Mouse (Mus musculus) lung, postnatal 0 days (tissue): ENCODE results near the gene Spata2. TPM values are rescaled to one million over a fixed set of nuclear protein-coding genes. Genes with fewer than 3 reads are reported as not detected.

Experiments
- ATAC-seq: fragments of 200-750 bp; cut with Nextera tagmentation; 2 replicates; pipeline ENCODE4 v1.8.0; 2017; ENCODE audit warnings: moderate library complexity
- DNase-seq: peaks from one replicate; pipeline ENCODE4 v3.0.0-alpha.2; 2016; ENCODE audit warnings: low spot score
- H3K27ac ChIP-seq: fragments of 300-500 bp; sonication (generic); 2 replicates; pipeline ENCODE4 v1.5.1; 2014; ENCODE audit warnings: antibody characterized with exemption, mild to moderate bottlenecking, low read length, mixed read lengths
- H3K27me3 ChIP-seq: fragments of 300-500 bp; sonication (generic); replicated peaks from 2 replicates; pipeline ENCODE4 v1.6.1; 2014; ENCODE audit warnings: low read length, mixed read lengths; ENCODE audit not compliant: insufficient read depth
- H3K36me3 ChIP-seq: fragments of 300-500 bp; sonication (generic); 2 replicates; pipeline ENCODE4 v1.6.1; 2014; ENCODE audit warnings: low read length, mixed read lengths; ENCODE audit not compliant: insufficient read depth
- H3K4me1 ChIP-seq: fragments of 300-500 bp; sonication (generic); 2 replicates; pipeline ENCODE4 v1.6.1; 2014; ENCODE audit warnings: antibody characterized with exemption, low read depth, low read length, mixed read lengths; ENCODE audit not compliant: insufficient read depth
- H3K4me2 ChIP-seq: fragments of 300-500 bp; sonication (generic); replicated peaks from 2 replicates; pipeline ENCODE4 v1.6.1; 2014; ENCODE audit warnings: low read depth, mild to moderate bottlenecking, low read length, moderate library complexity, mixed read lengths
- H3K4me3 ChIP-seq: fragments of 300-500 bp; sonication (generic); 2 replicates; pipeline ENCODE4 v1.5.1; 2014; ENCODE audit warnings: low read depth, low read length
- H3K9ac ChIP-seq: fragments of 300-500 bp; sonication (generic); replicated peaks from 2 replicates; pipeline ENCODE4 v1.6.1; 2014; ENCODE audit warnings: low read depth, mild to moderate bottlenecking
- H3K9me3 ChIP-seq: fragments of 300-500 bp; sonication (generic); 2 replicates; pipeline ENCODE4 v1.6.1; 2016; ENCODE audit warnings: low read length, mixed read lengths
- CTCF ChIP-seq: IDR thresholded peaks from 2 replicates; pipeline ENCODE4 v1.5.1; 2016; ENCODE audit warnings: antibody characterized with exemption, mild to moderate bottlenecking
- EP300 ChIP-seq: IDR thresholded peaks from 2 replicates; pipeline ENCODE4 v1.6.1; 2016; ENCODE audit warnings: antibody characterized with exemption, mild to moderate bottlenecking, control low read depth
- WGBS: fragments of 180-500 bp; shearing (Covaris S2); extraction: QIAGEN DNeasy Blood & Tissue Kit; methylation state at CpG from one replicate; pipeline ENCODE4 v1.1.7; 2014; 5-methylcytosine and 5-hydroxymethylcytosine counted together
- polyA plus RNA-seq: library from polyadenylated mRNA; unstranded; fragments of >200 nt; fragmentation: Nextera tagmentation; extraction: Ambion mirVana; gene quantifications from 2 replicates; pipeline ENCODE4 v1.2.1, GENCODE M21; 2015

Spata2 gene
- polyA plus RNA-seq, 1 experiment from 2014 or later, result 8.9 TPM

DNA sequence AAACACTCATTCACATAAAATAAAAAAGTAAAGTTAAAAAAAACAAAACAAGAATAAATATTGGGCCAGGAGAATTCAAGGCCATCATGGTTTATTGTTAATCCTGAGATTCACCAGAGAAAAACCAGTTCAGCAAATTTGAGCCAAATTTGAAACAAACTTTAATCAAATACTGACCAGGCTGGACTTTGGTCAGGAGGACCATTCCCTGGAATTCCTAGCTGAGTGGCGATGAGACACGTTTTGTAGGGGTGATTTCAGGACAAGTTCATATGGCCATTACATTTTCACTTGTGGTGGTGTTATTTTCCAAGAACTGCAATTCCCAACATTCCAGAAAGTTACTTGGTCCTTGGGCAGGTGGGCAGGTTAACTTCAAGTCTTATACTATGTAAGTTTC, 57.1 kb downstream of the Spata2 start:
- Histone ChIP-seq H3K4me3 (no peak overlapping the region), H3K9ac (no peak overlapping the region), H3K27me3 (no peaks in the 10 kb centered on the region), H3K27ac (no peak overlapping the region), H3K4me2 (no peak overlapping the region), H3K4me1 (no peaks in the 10 kb centered on the region), H3K36me3 (peaks cover 16% of the 10 kb centered on the region; the same call in 1 of the 2 replicates), H3K9me3 (no peaks in the 10 kb centered on the region)
- no peak for DNase-seq
- TF ChIP-seq CTCF (no peak), EP300 (no peak)
- WGBS, result 94% methylated on average over 2 of the region's 2 CpGs
- no peak for ATAC-seq

- TF ChIP-seq CTCF, result no peak
- no peak for TF ChIP-seq EP300
- WGBS, result 94% methylated on average over 6 of the region's 6 CpGs
- Histone ChIP-seq H3K27me3 (no peaks in the 10 kb centered on the region), H3K9ac (no peak overlapping the region), H3K36me3 (peaks cover 16% of the 10 kb centered on the region; the same call in 1 of the 2 replicates), H3K9me3 (no peaks in the 10 kb centered on the region), H3K4me3 (no peak overlapping the region), H3K27ac (no peak overlapping the region), H3K4me2 (no peak overlapping the region), H3K4me1 (no peaks in the 10 kb centered on the region)
- DNase-seq (no peak), ATAC-seq (no peak)
Observed at GRCm38 (mm10) chr2:167434570-167434969, 58.1 kb downstream of the Spata2 start.

GRCm38 (mm10) chr2:167431418-167431776, 61.3 kb downstream of the Spata2 start:
- H3K27me3 ChIP-seq, result no peaks in the 10 kb centered on the region
- ATAC-seq, result no peak
- H3K36me3 ChIP-seq, result peaks cover 9% of the 10 kb centered on the region
- H3K4me2 ChIP-seq, result no peak overlapping the region
- H3K27ac ChIP-seq, result no peak overlapping the region
- 66% methylated on average over 7 of the region's 7 CpGs for WGBS
- no peak for DNase-seq
- H3K4me1 ChIP-seq, result no peaks in the 10 kb centered on the region
- no peak overlapping the region for H3K4me3 ChIP-seq
- H3K9me3 ChIP-seq, result no peaks in the 10 kb centered on the region
- TF ChIP-seq CTCF, result no peak
- TF ChIP-seq EP300, result no peak
- H3K9ac ChIP-seq, result no peak overlapping the region

Other genes with a start within 250 kb of the Spata2 start
- gene B4galt5, start 143.7 kb downstream of the Spata2 start, polyA plus RNA-seq, result 10.3 and 12.2 TPM in 2 replicates
- gene Slc9a8, start 71.2 kb downstream of the Spata2 start, polyA plus RNA-seq, result 9.2 and 9.8 TPM in 2 replicates
- 111 and 119 TPM in 2 replicates for gene Rnf114, start 242 bp downstream of the Spata2 start, polyA plus RNA-seq
- 55.4 and 63.0 TPM in 2 replicates for gene Snai1, start 45.3 kb upstream of the Spata2 start, polyA plus RNA-seq
- gene Ube2v1, start 139.2 kb upstream of the Spata2 start, polyA plus RNA-seq, result 166 and 184 TPM in 2 replicates
- 5.2 and 8.4 TPM in 2 replicates for gene Gm20431, start 168.6 kb upstream of the Spata2 start, polyA plus RNA-seq
- 108 and 122 TPM in 2 replicates for gene Cebpb, start 196.0 kb upstream of the Spata2 start, polyA plus RNA-seq
- gene Tmem189, start 196.9 kb upstream of the Spata2 start, polyA plus RNA-seq, result 51.7 and 55.1 TPM in 2 replicates